Mouse (Mus musculus): ENCODE data around the gene Glis2.

- TF ChIP-seq POLR2A (IDR thresholded peaks at IDR 0.05; ENCODE audit: control insufficient read depth, low read depth, low read length) (no peak), CTCF (IDR thresholded peaks at IDR 0.05; ENCODE audit: control insufficient read depth, insufficient read depth, insufficient replicate concordance, low read depth, low read length) (no peak)
Measured at GRCm38 (mm10) chr16:4647651-4648141, 53.2 kb downstream of the Glis2 start.

Data from testis, adult 2 months (tissue).